Mouse (Mus musculus) hindbrain, embryonic 12.5 days (tissue): Measurements from ENCODE around the gene Hist2h2ac. TPM values are rescaled to one million over a fixed set of nuclear protein-coding genes. Genes with fewer than 3 reads are reported as not detected.
"Not testable (repeated sequence)": the region's sequence is repeated elsewhere in the genome, so short reads cannot be mapped to it uniquely, and the experiment has no call there.

Experiments used
- ATAC-seq: fragments of 200-750 bp; cut with Nextera tagmentation; 2 replicates; pipeline ENCODE4 v1.8.0; 2017; ENCODE audit warnings: moderate TSS enrichment; ENCODE audit not compliant: low FRiP score
- H3K27ac ChIP-seq: fragments of 300-500 bp; sonication (generic); 2 replicates; pipeline ENCODE4 v1.5.1; 2016; ENCODE audit warnings: mild to moderate bottlenecking
- H3K27me3 ChIP-seq: fragments of 300-500 bp; sonication (generic); 2 replicates; pipeline ENCODE4 v1.6.1; 2016; ENCODE audit warnings: mild to moderate bottlenecking
- H3K36me3 ChIP-seq: fragments of 300-500 bp; sonication (generic); 2 replicates; pipeline ENCODE4 v1.6.1; 2016; ENCODE audit warnings: mild to moderate bottlenecking
- H3K4me1 ChIP-seq: fragments of 300-500 bp; sonication (generic); 2 replicates; pipeline ENCODE4 v1.6.1; 2016
- H3K4me2 ChIP-seq: fragments of 300-500 bp; sonication (generic); replicated peaks from 2 replicates; pipeline ENCODE4 v1.6.1; 2016; ENCODE audit warnings: mild to moderate bottlenecking
- H3K4me3 ChIP-seq: fragments of 300-500 bp; sonication (generic); 2 replicates; pipeline ENCODE4 v1.5.1; 2016; ENCODE audit warnings: mild to moderate bottlenecking
- H3K9ac ChIP-seq: fragments of 300-500 bp; sonication (generic); 2 replicates; pipeline ENCODE4 v1.6.1; 2016; ENCODE audit warnings: mild to moderate bottlenecking, moderate library complexity
- H3K9me3 ChIP-seq: fragments of 300-500 bp; sonication (generic); replicated peaks from 2 replicates; pipeline ENCODE4 v1.6.1; 2016; ENCODE audit warnings: mild to moderate bottlenecking
- WGBS: fragments of 180-500 bp; shearing (Covaris S2); methylation state at CpG from one replicate; pipeline ENCODE4 v1.1.7; 2016; 5-methylcytosine and 5-hydroxymethylcytosine counted together
- polyA plus RNA-seq: library from polyadenylated mRNA; unstranded; fragments of >200 nt; fragmentation: Nextera tagmentation; extraction: Ambion mirVana; gene quantifications from 2 replicates; pipeline ENCODE4 v1.2.1, GENCODE M21; 2016

The Hist2h2ac gene
- polyA plus RNA-seq, 1 experiment from 2014 or later: 7.0 TPM

GRCm38 (mm10) chr3:96182382-96182776, 38.3 kb downstream of the Hist2h2ac start:
- peak overlapping the region; percentile 73 for H3K9ac ChIP-seq

GRCm38 (mm10) chr3:96181510-96182381, 38.9 kb downstream of the Hist2h2ac start:
- Histone ChIP-seq H3K27me3 (no peaks in the 10 kb centered on the region), H3K9me3 (no peaks in the 10 kb centered on the region), H3K27ac (peak overlapping the region; percentile 65), H3K36me3 (peaks cover 29% of the 10 kb centered on the region), H3K4me1 (peaks cover 24% of the 10 kb centered on the region), H3K4me3 (peak overlapping the region; percentile 52), H3K9ac (peak overlapping the region; percentile 73), H3K4me2 (peak overlapping the region; percentile 75)
- WGBS: 32% methylated on average over 12 of the region's 12 CpGs
- ATAC-seq: peak; percentile 49

More at GRCm38 (mm10) chr3:96182382-96182776, 38.3 kb downstream of the Hist2h2ac start:
- no peak for ATAC-seq
- no peak overlapping the region for H3K27ac ChIP-seq
- WGBS: 34% methylated on average over 4 of the region's 4 CpGs
- no peaks in the 10 kb centered on the region for H3K27me3 ChIP-seq
- peak overlapping the region; percentile 75 for H3K4me2 ChIP-seq
- H3K36me3 ChIP-seq: peaks cover 25% of the 10 kb centered on the region
- H3K4me1 ChIP-seq: peaks cover 24% of the 10 kb centered on the region
- H3K4me3 ChIP-seq: peak overlapping the region; percentile 52
- no peaks in the 10 kb centered on the region for H3K9me3 ChIP-seq

GRCm38 (mm10) chr3:96180727-96181477, 39.8 kb downstream of the Hist2h2ac start, which contains the start of gene Sv2a:
TSS of gene Sv2a (plus strand) at chr3:96181151.
- peaks cover 37% of the 10 kb centered on the region for H3K36me3 ChIP-seq
- WGBS: 0% methylated on average over 10 of the region's 23 CpGs
- H3K4me1 ChIP-seq: peaks cover 24% of the 10 kb centered on the region
- peak within 1 kb of the TSS; percentile 75 for H3K4me2 ChIP-seq
- peak within 1 kb of the TSS; percentile 52 for H3K4me3 ChIP-seq
- H3K27me3 ChIP-seq: no peaks in the 10 kb centered on the region
- peak within 1 kb of the TSS; percentile 73 for H3K9ac ChIP-seq
- H3K27ac ChIP-seq: peak within 1 kb of the TSS; percentile 82
- no peaks in the 10 kb centered on the region for H3K9me3 ChIP-seq
- peak; percentile 68 for ATAC-seq

DNA sequence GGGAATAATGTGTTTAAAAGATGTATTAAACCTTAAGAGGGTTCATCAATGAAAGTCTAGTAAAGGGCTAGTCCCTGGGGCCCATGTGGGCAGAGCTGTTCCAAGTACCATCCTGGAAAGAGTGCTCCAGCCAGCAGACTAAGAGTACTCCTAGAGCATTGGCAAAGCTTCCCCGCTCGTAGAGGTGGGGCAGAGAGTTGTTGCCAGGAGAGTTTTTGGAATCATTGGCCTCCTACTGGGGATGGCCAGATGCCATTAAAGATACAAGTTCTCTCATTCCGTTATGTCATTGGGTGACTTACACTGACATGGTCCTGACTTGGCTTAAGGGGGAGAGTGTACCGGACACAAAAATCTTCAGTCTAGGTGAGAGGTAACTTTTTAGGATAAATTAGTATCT, 41.1 kb downstream of the Hist2h2ac start:
- H3K27ac ChIP-seq: no peak overlapping the region
- no peak overlapping the region for H3K9ac ChIP-seq
- H3K9me3 ChIP-seq: no peaks in the 10 kb centered on the region
- WGBS: 67% methylated on average over 4 of the region's 4 CpGs
- H3K4me1 ChIP-seq: peaks cover 20% of the 10 kb centered on the region
- H3K27me3 ChIP-seq: no peaks in the 10 kb centered on the region
- peaks cover 41% of the 10 kb centered on the region for H3K36me3 ChIP-seq
- H3K4me3 ChIP-seq: no peak overlapping the region
- no peak overlapping the region for H3K4me2 ChIP-seq
- no peak for ATAC-seq

DNA sequence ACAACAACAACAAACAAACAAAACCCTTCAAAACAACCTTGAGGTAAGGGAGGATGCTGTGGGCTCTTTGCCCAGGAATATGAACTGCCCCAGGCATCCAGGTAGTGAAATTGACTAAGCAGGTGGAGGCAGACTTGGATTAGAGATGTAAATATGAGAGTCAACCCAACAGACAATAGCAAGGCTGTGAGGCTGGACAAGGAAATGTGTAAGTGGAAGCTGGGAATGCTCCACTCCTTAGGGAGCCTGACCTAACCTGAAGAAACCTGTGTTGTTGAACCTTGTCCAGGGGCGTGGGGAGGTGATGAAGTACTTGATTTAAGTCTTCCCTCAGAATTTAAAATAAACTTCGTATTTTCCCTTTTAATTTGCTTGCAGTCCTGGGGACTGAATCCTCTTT, 41.8 kb downstream of the Hist2h2ac start:
- Histone ChIP-seq H3K4me2 (no peak overlapping the region), H3K27me3 (no peaks in the 10 kb centered on the region), H3K36me3 (peaks cover 47% of the 10 kb centered on the region), H3K4me1 (peaks cover 25% of the 10 kb centered on the region), H3K27ac (no peak overlapping the region), H3K4me3 (no peak overlapping the region), H3K9me3 (no peaks in the 10 kb centered on the region), H3K9ac (no peak overlapping the region)
- 88% methylated on average over 2 of the region's 2 CpGs for WGBS
- no peak for ATAC-seq

DNA sequence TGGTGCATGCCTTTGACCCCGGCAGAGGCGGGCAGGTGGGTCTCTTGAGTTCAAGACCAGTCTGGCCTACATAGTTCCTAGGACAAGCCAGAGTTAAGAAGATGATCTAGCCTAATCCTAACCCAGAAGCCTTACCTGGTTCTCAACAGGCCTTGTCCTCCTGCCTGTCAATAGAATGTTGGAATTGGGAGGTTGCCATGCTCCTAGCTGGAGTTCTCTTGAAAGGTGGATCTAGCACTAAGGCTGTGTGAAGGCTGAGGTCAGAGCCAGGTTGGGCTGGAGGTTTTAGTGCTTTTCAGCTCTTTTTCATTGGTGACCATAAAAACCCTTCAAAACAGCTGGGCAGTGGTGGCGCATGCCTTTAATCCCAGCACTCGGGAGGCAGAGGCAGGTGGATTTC, 42.3 kb downstream of the Hist2h2ac start:
- Histone ChIP-seq H3K36me3 (peaks cover 48% of the 10 kb centered on the region), H3K4me3 (no peak overlapping the region), H3K4me1 (peaks cover 29% of the 10 kb centered on the region), H3K27me3 (no peaks in the 10 kb centered on the region), H3K9ac (no peak overlapping the region), H3K4me2 (no peak overlapping the region), H3K9me3 (no peaks in the 10 kb centered on the region), H3K27ac (no peak overlapping the region)
- 95% methylated on average over 4 of the region's 4 CpGs for WGBS
- ATAC-seq: no peak

DNA sequence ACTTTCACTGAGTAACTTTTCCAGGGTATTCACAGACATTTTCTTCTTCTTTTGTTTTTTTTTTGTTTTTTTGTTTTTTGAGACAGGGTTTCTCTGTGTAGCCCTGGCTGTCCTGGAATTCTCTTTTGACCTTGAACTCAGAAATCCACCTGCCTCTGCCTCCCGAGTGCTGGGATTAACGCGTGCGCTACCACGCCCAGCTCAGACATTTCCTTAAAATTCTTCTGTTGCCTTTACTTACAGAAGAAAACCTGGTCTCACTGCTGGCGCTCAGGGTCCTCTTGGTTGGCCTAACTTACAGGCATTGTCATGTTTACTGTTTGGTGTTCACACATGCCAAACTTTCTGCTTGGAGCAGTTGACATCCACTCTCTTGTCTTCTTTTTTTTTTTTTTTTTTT, 45.4 kb downstream of the Hist2h2ac start:
- Histone ChIP-seq H3K27me3 (no peaks in the 10 kb centered on the region), H3K4me2 (no peak overlapping the region), H3K27ac (no peak overlapping the region), H3K4me3 (no peak overlapping the region), H3K36me3 (peaks cover 48% of the 10 kb centered on the region), H3K9ac (no peak overlapping the region), H3K4me1 (peaks cover 32% of the 10 kb centered on the region), H3K9me3 (no peaks in the 10 kb centered on the region)
- ATAC-seq: no peak
- 96% methylated on average over 6 of the region's 6 CpGs for WGBS

DNA sequence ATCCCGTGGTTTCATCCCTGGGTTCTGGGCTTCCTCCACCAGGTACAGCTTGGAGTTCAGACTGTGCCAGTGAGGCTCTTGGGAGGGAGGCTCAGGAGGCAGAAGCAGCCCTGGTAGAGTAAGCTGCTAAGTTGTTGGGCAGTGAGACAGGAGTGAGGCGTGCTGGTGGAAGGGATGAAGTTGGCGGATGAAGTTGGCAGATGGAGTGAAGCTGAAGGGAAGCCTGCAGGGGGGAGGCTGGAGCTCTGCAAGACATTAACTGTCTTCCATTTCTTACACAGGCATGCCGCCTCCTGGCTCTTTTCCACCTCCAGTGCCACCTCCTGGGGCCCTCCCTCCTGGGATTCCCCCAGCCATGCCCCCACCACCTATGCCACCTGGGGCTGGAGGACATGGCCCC, 46.6 kb downstream of the Hist2h2ac start:
- H3K9me3 ChIP-seq, H3K27me3 ChIP-seq, H3K27ac ChIP-seq, ATAC-seq, H3K9ac ChIP-seq, H3K4me3 ChIP-seq: not testable (repeated sequence)
- Histone ChIP-seq H3K4me2 (0 out of 2 replicates have a peak overlapping the region, but pooled peaks have one; percentile 5), H3K36me3 (peaks cover 48% of the 10 kb centered on the region), H3K4me1 (peaks cover 35% of the 10 kb centered on the region)
- 87% methylated on average over 4 of the region's 4 CpGs for WGBS

DNA sequence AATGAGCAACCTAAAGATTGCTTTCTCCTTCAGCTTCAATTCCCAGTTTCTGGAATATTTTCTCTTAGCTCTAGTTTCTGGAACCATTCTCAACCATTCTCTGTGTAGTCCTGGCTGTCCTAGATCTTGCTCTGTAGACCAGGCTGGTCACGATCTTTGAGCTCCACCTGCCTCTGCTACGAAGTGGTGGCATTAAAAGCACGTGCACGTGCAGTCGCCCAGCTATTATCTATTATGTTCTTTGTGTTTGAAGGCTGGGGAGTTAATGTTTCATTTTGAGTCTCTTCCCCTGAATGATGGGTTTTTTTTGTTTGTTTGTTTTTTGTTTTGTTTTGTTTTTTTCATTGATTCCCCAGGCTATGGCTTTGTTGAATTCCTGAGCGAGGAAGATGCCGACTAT, 47.5 kb downstream of the Hist2h2ac start:
- 44% methylated on average over 7 of the region's 7 CpGs for WGBS
- peak overlapping the region; percentile 90 for H3K9ac ChIP-seq

GRCm38 (mm10) chr3:96172197-96173178, 48.2 kb downstream of the Hist2h2ac start, which contains the start of gene Sf3b4:
TSS of gene Sf3b4 (plus strand) at chr3:96172332.
- peak; percentile 93 for ATAC-seq
- Histone ChIP-seq H3K4me3 (peak within 1 kb of the TSS; percentile 90), H3K9ac (peak within 1 kb of the TSS; percentile 90), H3K27me3 (no peaks in the 10 kb centered on the region), H3K4me1 (peaks cover 35% of the 10 kb centered on the region), H3K27ac (peak within 1 kb of the TSS; percentile 99), H3K9me3 (no peaks in the 10 kb centered on the region), H3K36me3 (peaks cover 33% of the 10 kb centered on the region), H3K4me2 (peak within 1 kb of the TSS; percentile 97)
- 1% methylated on average over 58 of the region's 58 CpGs for WGBS

More for the DNA sequence above, 47.5 kb downstream of the Hist2h2ac start:
- peak overlapping the region; percentile 90 for H3K4me3 ChIP-seq
- H3K27ac ChIP-seq: no peak overlapping the region
- ATAC-seq: no peak
- no peaks in the 10 kb centered on the region for H3K27me3 ChIP-seq
- no peaks in the 10 kb centered on the region for H3K9me3 ChIP-seq
- peaks cover 40% of the 10 kb centered on the region for H3K36me3 ChIP-seq
- peak overlapping the region; percentile 97 for H3K4me2 ChIP-seq
- H3K4me1 ChIP-seq: peaks cover 35% of the 10 kb centered on the region

DNA sequence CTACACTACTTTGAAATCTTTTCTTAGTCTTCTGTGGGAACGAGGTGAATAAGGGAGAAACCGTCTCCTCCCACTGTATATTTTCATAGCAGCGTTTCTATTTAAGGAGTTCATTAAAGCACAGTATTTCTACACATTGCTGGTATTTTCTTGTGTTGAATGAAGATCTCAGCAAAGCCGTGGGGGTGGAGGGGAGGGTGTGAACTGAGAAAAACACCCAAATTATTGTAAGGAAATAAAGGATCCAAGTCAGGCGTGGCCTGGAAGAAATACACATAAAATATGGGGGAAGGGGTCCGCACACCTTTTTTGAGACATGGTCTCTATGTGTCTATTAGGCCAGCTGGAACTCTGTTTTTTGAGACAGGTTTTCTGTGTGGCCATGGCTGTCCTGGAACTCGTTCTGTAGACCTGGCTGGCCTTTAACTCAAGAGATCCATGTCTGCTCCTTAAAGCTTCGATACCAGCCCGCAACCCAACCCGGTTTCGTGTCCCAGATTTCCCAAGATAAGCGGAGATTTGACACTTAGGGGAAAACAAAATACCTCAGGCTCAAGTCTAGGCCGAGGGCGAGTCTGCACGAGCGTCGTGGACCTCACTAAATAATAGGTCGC, 49.0 kb downstream of the Hist2h2ac start:
- peak overlapping the region; percentile 90 for H3K4me3 ChIP-seq
- no peak for ATAC-seq
- H3K27me3 ChIP-seq: no peaks in the 10 kb centered on the region
- H3K9ac ChIP-seq: peak overlapping the region; percentile 90
- H3K36me3 ChIP-seq: peaks cover 27% of the 10 kb centered on the region
- no peaks in the 10 kb centered on the region for H3K9me3 ChIP-seq
- H3K27ac ChIP-seq: peak overlapping the region; percentile 99
- peak overlapping the region; percentile 97 for H3K4me2 ChIP-seq
- WGBS: 25% methylated on average over 18 of the region's 18 CpGs
- peaks cover 35% of the 10 kb centered on the region for H3K4me1 ChIP-seq
